Mouse (Mus musculus): ENCODE results near the gene Plekho1. TPM values are rescaled to one million over a fixed set of nuclear protein-coding genes. Genes with fewer than 3 reads are reported as not detected.

Gene Plekho1
- total RNA-seq (2023): 21.9 TPM

GRCm38 (mm10) chr3:95995802-95996428 lies at the start of gene Plekho1:
Plekho1 (minus strand) TSS chr3:95996001.

Other genes with a start within 250 kb of the Plekho1 start
- gene Tars2, start 235.8 kb downstream of the Plekho1 start, total RNA-seq (2023): 127 TPM
- gene Rprd2, start 177.1 kb downstream of the Plekho1 start, total RNA-seq (2023): 114 TPM
- gene Prpf3, start 140.1 kb downstream of the Plekho1 start, total RNA-seq (2023): 74.2 TPM
- gene Mrps21, start 124.5 kb downstream of the Plekho1 start, total RNA-seq (2023): 76.7 TPM
- 23.9 TPM for gene Ciart, start 113.8 kb downstream of the Plekho1 start, total RNA-seq (2023)
- 2.3 TPM for gene BC028528, start 104.0 kb downstream of the Plekho1 start, total RNA-seq (2023)
- 47.5 TPM for gene Aph1a, start 102.0 kb downstream of the Plekho1 start, total RNA-seq (2023)
- gene Car14, start 91.3 kb downstream of the Plekho1 start, total RNA-seq (2023): not detected
- 98.7 TPM for gene Anp32e, start 66.8 kb downstream of the Plekho1 start, total RNA-seq (2023)
- gene Vps45, start 62.5 kb upstream of the Plekho1 start, total RNA-seq (2023): 15.1 TPM
- gene Otud7b, start 108.5 kb upstream of the Plekho1 start, total RNA-seq (2023): 20.8 TPM
- 0.74 TPM for gene Mtmr11, start 166.0 kb upstream of the Plekho1 start, total RNA-seq (2023)
- gene Sf3b4, start 176.3 kb upstream of the Plekho1 start, total RNA-seq (2023): 80.5 TPM
- gene Sv2a, start 185.2 kb upstream of the Plekho1 start, total RNA-seq (2023): 5.0 TPM
- 11.2 TPM for gene Bola1, start 223.7 kb upstream of the Plekho1 start, total RNA-seq (2023)
- 7.9 TPM for gene Hist2h2ab, start 223.9 kb upstream of the Plekho1 start, total RNA-seq (2023)
- 55.5 TPM for gene Hist2h2ac, start 224.9 kb upstream of the Plekho1 start, total RNA-seq (2023)
- 2.7 TPM for gene Hist2h2be, start 225.1 kb upstream of the Plekho1 start, total RNA-seq (2023)
- 1.7 TPM for gene Hist2h3c2, start 243.1 kb upstream of the Plekho1 start, total RNA-seq (2023)
- gene Hist2h2aa2, start 244.3 kb upstream of the Plekho1 start, total RNA-seq (2023): 319 TPM
- gene Hist2h2aa1, start 249.5 kb upstream of the Plekho1 start, total RNA-seq (2023): 4.3 TPM

Measured in CD4-positive naive resting alpha-beta T cell, adult 57 days (primary cell).